Mouse (Mus musculus): ENCODE results near the gene BC147527. TPM values are rescaled to one million over a fixed set of nuclear protein-coding genes. Genes with fewer than 3 reads are reported as not detected.

The BC147527 gene
- 0.09 and 0.14 TPM in 2 replicates for polyA plus RNA-seq (2021; fragmentation: Nextera tagmentation)
- long read RNA-seq, experiment 1, result 0 reads
- long read RNA-seq, experiment 2, partial matches to known transcripts, result 0 of 1 reads
- long read RNA-seq, experiment 2, other reads (novel, unspliced or antisense), result 1 of 1 reads

GRCm38 (mm10) chr13:120299991-120300442 is at the start of gene BC147527:
BC147527 (plus strand) TSS chr13:120300392.

DNA sequence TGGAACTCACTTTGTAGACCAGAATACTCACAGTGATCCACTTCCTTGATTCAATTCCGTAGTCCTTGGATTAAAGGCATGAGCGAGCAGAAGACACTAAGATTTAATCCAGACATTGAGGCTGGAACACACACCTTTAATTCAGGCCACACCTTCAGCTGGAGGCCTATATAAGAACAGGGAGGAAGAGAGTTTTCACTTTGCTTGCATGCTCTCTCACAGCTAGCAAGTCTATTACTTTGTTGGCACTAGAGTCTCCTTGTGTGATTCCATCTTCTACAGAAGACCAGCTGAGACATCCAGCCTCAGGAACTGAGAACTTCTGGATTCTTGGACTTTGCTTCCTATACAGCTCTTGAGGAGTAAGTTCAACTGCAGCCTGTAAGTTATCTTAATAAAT is 37.3 kb upstream of the BC147527 start, which contains the start of gene AF067061:
Gene AF067061, plus strand, starts transcription at position 245 of the 400 bp plus-strand sequence.

GRCm38 (mm10) chr13:120316578-120316977 is 16.4 kb downstream of the BC147527 start, which contains the start of gene Tcstv3:
Tcstv3 (plus strand) TSS chr13:120316878.

Other genes with a start within 250 kb of the BC147527 start
- 0.13 TPM in 1 of 2 replicates, not detected in the other for gene Gm21188, start 248.2 kb upstream of the BC147527 start, polyA plus RNA-seq (2021; fragmentation: Nextera tagmentation)
- gene Gm20767, start 160.1 kb upstream of the BC147527 start, polyA plus RNA-seq (2021; fragmentation: Nextera tagmentation), result not detected in 2 replicates
- not detected in 2 replicates for gene Gm21818, start 128.0 kb upstream of the BC147527 start, polyA plus RNA-seq (2021; fragmentation: Nextera tagmentation)
- gene Gm21762, start 84.4 kb upstream of the BC147527 start, polyA plus RNA-seq (2021; fragmentation: Nextera tagmentation), result not detected in 2 replicates
- gene Gm21731, start 61.3 kb upstream of the BC147527 start, polyA plus RNA-seq (2021; fragmentation: Nextera tagmentation), result not detected in 2 replicates
- gene AF067061, start 37.3 kb upstream of the BC147527 start, polyA plus RNA-seq (2021; fragmentation: Nextera tagmentation), result not detected in 2 replicates
- not detected in 2 replicates for gene Tcstv3, start 16.5 kb downstream of the BC147527 start, polyA plus RNA-seq (2021; fragmentation: Nextera tagmentation)